Mouse (Mus musculus): ENCODE results near the gene Nfrkb. TPM values are rescaled to one million over a fixed set of nuclear protein-coding genes. Genes with fewer than 3 reads are reported as not detected.
A peak's percentile ranks its signal among the peaks of the same experiment; 100 is the strongest.

Gene Nfrkb
- polyA plus RNA-seq, 1 experiment from 2014 or later = 25.8 TPM

DNA sequence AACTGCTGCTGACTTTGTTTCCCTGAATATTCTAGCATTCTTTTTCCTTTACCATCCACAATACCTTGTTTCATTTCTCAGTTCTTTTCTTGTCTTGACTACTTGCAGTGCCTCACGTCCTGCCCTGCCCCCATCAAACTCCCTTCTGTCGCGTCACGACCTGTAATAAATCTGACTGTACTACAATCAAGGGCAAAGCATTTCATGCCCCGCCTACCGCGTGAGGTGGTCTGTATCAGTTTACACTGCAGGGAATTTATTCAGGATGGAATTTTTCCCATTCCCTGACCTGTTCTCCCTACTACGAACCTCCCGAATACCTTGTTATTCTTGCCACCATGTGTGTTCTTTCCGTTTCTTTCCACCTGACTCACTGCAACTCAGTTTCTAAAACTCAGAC is 66.2 kb downstream of the Nfrkb start:
- H3K27me3 ChIP-seq = no peaks in the 10 kb centered on the region
- H3K36me3 ChIP-seq = no peaks in the 10 kb centered on the region
- no peak for ATAC-seq (ENCODE audit: insufficient number of reproducible peaks, insufficient read depth, low FRiP score, low TSS enrichment)
- H3K4me1 ChIP-seq = 0 out of 2 replicates have a peak, but pooled peaks cover 3% of the 10 kb centered on the region
- no peak overlapping the region for H3K4me2 ChIP-seq (replicated peaks)
- no peak overlapping the region for H3K27ac ChIP-seq
- H3K4me3 ChIP-seq = no peak overlapping the region
- WGBS = 46% methylated on average over 10 of the region's 10 CpGs
- no peak overlapping the region for H3K9ac ChIP-seq
- no peaks in the 10 kb centered on the region for H3K9me3 ChIP-seq

DNA sequence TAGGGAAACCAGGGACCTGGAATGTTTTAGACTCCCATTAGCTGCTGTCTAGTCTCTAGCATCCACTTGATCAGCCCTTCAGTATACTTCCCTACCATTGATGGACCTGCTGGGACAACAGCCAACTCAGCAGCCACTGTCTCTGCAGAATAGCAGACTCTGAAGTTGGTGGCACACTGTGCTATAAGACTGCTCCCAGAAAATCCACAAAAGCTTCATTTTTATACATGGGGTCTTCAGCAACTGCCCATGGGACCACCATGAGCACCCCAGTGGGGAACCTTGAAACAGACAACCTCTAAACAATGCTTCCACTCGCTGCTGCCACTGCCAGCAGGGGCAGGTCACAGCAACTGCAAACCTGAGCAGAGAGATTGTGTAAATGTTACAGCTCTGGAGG is 68.4 kb downstream of the Nfrkb start:
- WGBS = 45% methylated on average over 1 of the region's 1 CpGs
- Histone ChIP-seq H3K9me3 (no peaks in the 10 kb centered on the region), H3K9ac (no peak overlapping the region), H3K4me1 (0 out of 2 replicates have a peak, but pooled peaks cover 3% of the 10 kb centered on the region), H3K27me3 (no peaks in the 10 kb centered on the region), H3K27ac (no peak overlapping the region), H3K4me2 (replicated peaks) (no peak overlapping the region), H3K4me3 (no peak overlapping the region), H3K36me3 (no peaks in the 10 kb centered on the region)
- ATAC-seq (ENCODE audit: insufficient number of reproducible peaks, insufficient read depth, low FRiP score, low TSS enrichment) = no peak

DNA sequence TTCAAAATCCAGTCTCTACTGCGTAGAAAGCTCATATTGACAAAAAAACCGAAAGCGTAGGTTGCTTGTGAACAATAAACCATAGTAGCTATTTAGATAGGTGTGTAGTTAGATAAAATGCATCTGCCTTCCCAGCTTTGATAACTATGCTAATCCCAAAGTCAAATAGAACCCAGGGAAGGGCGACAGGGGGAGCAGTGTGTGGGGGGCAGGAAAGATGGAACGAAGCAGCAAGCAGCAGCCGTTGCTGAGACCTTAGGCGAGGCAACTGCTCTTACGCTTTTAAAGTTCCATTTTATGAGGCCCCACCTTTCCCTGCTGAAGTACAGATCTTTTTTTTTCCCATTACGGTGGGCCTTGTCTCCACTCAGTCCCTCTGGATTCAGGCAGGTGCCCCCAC is 77.2 kb downstream of the Nfrkb start:
- Histone ChIP-seq H3K4me3 (no peak overlapping the region), H3K4me2 (replicated peaks) (no peak overlapping the region), H3K9ac (no peak overlapping the region), H3K4me1 (0 out of 2 replicates have a peak, but pooled peaks cover 5% of the 10 kb centered on the region), H3K36me3 (no peaks in the 10 kb centered on the region), H3K9me3 (no peaks in the 10 kb centered on the region), H3K27ac (no peak overlapping the region), H3K27me3 (peaks cover 36% of the 10 kb centered on the region)
- 49% methylated on average over 9 of the region's 9 CpGs for WGBS
- ATAC-seq (ENCODE audit: insufficient number of reproducible peaks, insufficient read depth, low FRiP score, low TSS enrichment) = no peak

DNA sequence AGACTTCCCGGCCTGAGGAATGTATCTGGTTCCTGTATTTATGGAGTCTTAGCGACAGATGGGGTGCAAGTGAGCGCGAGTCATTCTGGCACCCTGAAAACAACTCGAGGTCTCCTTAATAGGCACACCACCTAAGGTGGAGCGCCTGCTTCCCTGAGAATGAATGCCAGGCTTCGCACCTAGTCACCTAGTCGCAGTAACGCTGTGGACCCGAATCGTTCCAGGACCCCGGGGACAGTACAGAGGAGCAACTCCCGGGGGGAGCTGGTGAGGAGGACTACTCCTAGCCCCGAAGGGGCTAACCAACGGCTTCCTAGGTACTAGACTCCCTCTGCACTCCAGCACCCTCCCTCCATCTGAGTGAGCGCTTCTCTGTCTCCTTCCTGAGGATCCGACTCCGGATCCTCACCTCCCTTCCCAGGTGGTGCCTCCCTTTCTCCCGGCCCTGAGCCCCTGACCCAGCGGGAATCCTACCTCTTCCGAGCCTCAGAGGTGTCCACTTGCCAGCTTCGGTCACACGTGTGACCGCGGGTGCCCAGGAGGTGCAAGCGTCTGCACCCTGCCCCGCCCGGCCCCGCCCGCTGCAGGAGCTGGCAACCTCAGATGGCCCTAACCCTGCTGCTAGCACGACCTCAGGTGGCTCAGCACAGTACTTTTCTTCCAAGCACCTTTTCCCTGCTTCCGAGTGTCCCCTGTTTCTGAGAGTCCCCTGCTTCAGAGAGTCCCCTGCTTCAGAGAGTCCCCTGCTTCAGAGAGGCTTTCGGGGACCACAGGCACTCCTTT is 77.9 kb downstream of the Nfrkb start, which contains the start of gene Tmem45b:
TSS of gene Tmem45b (minus strand) at position 771 of the 783 bp plus-strand sequence.
- no peak for ATAC-seq (ENCODE audit: insufficient number of reproducible peaks, insufficient read depth, low FRiP score, low TSS enrichment)
- H3K9me3 ChIP-seq = no peaks in the 10 kb centered on the region
- H3K27me3 ChIP-seq = peaks cover 36% of the 10 kb centered on the region
- H3K9ac ChIP-seq = no peak within 1 kb of the TSS
- peak within 1 kb of the TSS; percentile 14 for H3K4me3 ChIP-seq
- H3K4me1 ChIP-seq = 0 out of 2 replicates have a peak, but pooled peaks cover 5% of the 10 kb centered on the region
- no peaks in the 10 kb centered on the region for H3K36me3 ChIP-seq
- H3K4me2 ChIP-seq (replicated peaks) = peak within 1 kb of the TSS; percentile 29
- no peak within 1 kb of the TSS for H3K27ac ChIP-seq
- WGBS = 9% methylated on average over 33 of the region's 33 CpGs

Other genes with a start within 250 kb of the Nfrkb start
- 196 and 202 TPM in 2 replicates for gene Aplp2, start 174.4 kb upstream of the Nfrkb start, polyA plus RNA-seq (2016; fragmentation: Nextera tagmentation; extraction: Ambion mirVana)
- gene Prdm10, start 105.7 kb upstream of the Nfrkb start, polyA plus RNA-seq (2016; fragmentation: Nextera tagmentation; extraction: Ambion mirVana) = 6.7 and 7.8 TPM in 2 replicates
- 0.14 and 0.45 TPM in 2 replicates for gene Tmem45b, start 78.3 kb downstream of the Nfrkb start, polyA plus RNA-seq (2016; fragmentation: Nextera tagmentation; extraction: Ambion mirVana)

Measured in embryonic facial prominence, embryonic 12.5 days (tissue).